12 mouse cellular contexts compared by ENCODE assay signal in the genomic region with DNA sequence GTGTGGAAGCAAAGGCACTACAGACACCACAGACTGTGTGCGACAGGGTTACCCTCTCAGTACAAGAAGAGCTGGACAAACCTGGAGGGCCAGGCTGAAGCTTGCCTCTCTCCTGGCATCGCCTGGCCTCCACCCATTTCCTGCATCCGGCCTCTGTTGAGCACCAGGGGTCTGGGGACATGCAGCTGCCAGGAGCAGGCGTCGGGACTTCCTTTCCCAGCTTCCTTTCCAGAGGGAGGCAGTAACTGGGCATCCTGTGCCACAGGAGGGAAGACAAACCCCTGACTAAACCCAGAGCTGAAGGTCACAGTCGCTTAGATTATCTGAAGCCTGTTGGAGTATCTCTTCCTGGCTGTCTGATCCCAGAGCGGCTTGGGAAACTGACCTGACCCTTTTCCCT. TPM values are rescaled to one million over a fixed set of nuclear protein-coding genes. Genes with fewer than 3 reads are reported as not detected.
A peak's percentile ranks its signal among the peaks of the same experiment; 100 is the strongest.
DNase-seq lines count a peak whose midpoint lies in the region; ATAC-seq lines count a peak whose summit lies in the region.
"Had no signal": no experiment of that assay in that cellular context is flagged by ENCODE, and none has a peak within 500 bp of the region (broad histone marks: within the 10 kb centered on the region; RNA-seq: fewer than 3 reads in every experiment).

No protein-coding gene starts in this region.

- H3K27ac ChIP-seq in heart, embryonic 13.5 days (replicated peaks), result peak overlapping the region; percentile 56
- peak overlapping the region; percentile 31 to 44; a peak in 3 of 4 replicates for H3K27ac ChIP-seq in heart, embryonic 14.5 days (replicated peaks in 1 of 2; ENCODE audit: control insufficient read depth in 1 of 2, insufficient read depth in 1 of 2, low read depth in 2 of 2, low read length in 2 of 2)
- H3K27ac ChIP-seq in kidney, embryonic 16.5 days (ENCODE audit: low read length), result peak overlapping the region; percentile 57; the same call in 1 of the 2 replicates
- H3K27ac ChIP-seq in liver, embryonic 11.5 days (ENCODE audit: low read depth, low read length), result no peak overlapping the region
- H3K27ac ChIP-seq: macrophage had no signal

- H3K9me3 ChIP-seq in heart, embryonic 13.5 days, result no peaks in the 10 kb centered on the region
- H3K9me3 ChIP-seq in heart, embryonic 14.5 days (ENCODE audit: control insufficient read depth, low read length), result no peaks in the 10 kb centered on the region
- H3K9me3 ChIP-seq in kidney, embryonic 16.5 days (ENCODE audit: low read length), result no peaks in the 10 kb centered on the region
- H3K9me3 ChIP-seq in liver, embryonic 11.5 days (ENCODE audit: control insufficient read depth, low read length), result no peaks in the 10 kb centered on the region

- H3K27me3 ChIP-seq in heart, embryonic 13.5 days (replicated peaks), result no peaks in the 10 kb centered on the region
- H3K27me3 ChIP-seq in heart, embryonic 14.5 days (ENCODE audit: control insufficient read depth, insufficient read depth, low read length), result no peaks in the 10 kb centered on the region
- H3K27me3 ChIP-seq in kidney, embryonic 16.5 days (ENCODE audit: insufficient read depth, low read length), result no peaks in the 10 kb centered on the region
- H3K27me3 ChIP-seq in liver, embryonic 11.5 days (replicated peaks; ENCODE audit: control insufficient read depth, insufficient read depth, low read length), result no peaks in the 10 kb centered on the region
- H3K27me3 ChIP-seq: CH12.LX had no signal

- no peaks in the 10 kb centered on the region for H3K36me3 ChIP-seq in heart, embryonic 13.5 days
- H3K36me3 ChIP-seq in heart, embryonic 14.5 days (ENCODE audit: control insufficient read depth, insufficient read depth, low read length), result no peaks in the 10 kb centered on the region
- H3K36me3 ChIP-seq in kidney, embryonic 16.5 days (ENCODE audit: insufficient read depth, low read length), result no peaks in the 10 kb centered on the region
- no peaks in the 10 kb centered on the region for H3K36me3 ChIP-seq in liver, embryonic 11.5 days (ENCODE audit: control insufficient read depth, insufficient read depth, low read length)

- ATAC-seq in heart, embryonic 13.5 days (ENCODE audit: extremely low read depth, insufficient number of reproducible peaks, low FRiP score, low TSS enrichment), result no peak
- no peak for ATAC-seq in heart, embryonic 14.5 days (ENCODE audit: insufficient number of reproducible peaks, insufficient read depth, low FRiP score, low read depth)
- ATAC-seq in kidney, embryonic 16.5 days (ENCODE audit: low FRiP score, low TSS enrichment), result no peak
- no peak for ATAC-seq in liver, embryonic 11.5 days (replicated peaks; ENCODE audit: low FRiP score)

- no peak overlapping the region for H3K4me2 ChIP-seq in heart, embryonic 13.5 days
- H3K4me2 ChIP-seq in heart, embryonic 14.5 days (ENCODE audit: low read length), result no peak overlapping the region
- no peak overlapping the region for H3K4me2 ChIP-seq in kidney, embryonic 16.5 days (replicated peaks; ENCODE audit: low read depth, low read length)
- no peak overlapping the region for H3K4me2 ChIP-seq in liver, embryonic 11.5 days

- H3K4me1 ChIP-seq in heart, embryonic 13.5 days, result peaks cover 26% of the 10 kb centered on the region
- H3K4me1 ChIP-seq in heart, embryonic 14.5 days (ENCODE audit: control insufficient read depth in 2 of 2, insufficient read depth in 2 of 2, low read length in 2 of 2), result peaks cover 16 to 18% of the 10 kb centered on the region in 2 experiments
- no peaks in the 10 kb centered on the region for H3K4me1 ChIP-seq in kidney, embryonic 16.5 days (ENCODE audit: insufficient read depth, low read length)
- H3K4me1 ChIP-seq in liver, embryonic 11.5 days (replicated peaks; ENCODE audit: control insufficient read depth, insufficient read depth, low read length), result peaks cover 2% of the 10 kb centered on the region; the same call in 1 of the 2 replicates

- no peak for DNase-seq in heart, adult 8-10 months (ENCODE audit: low spot score)
- DNase-seq in lung, postnatal 10 days, result peak; percentile 86
- no peak for DNase-seq in layer of hippocampus, adult 9-11 months
- no peak for DNase-seq in cerebellum, postnatal 4 days (ENCODE audit: low spot score in 2 of 2)
- no peak for DNase-seq in liver, embryonic 11.5 days (ENCODE audit: low spot score)
- DNase-seq: cerebellum, postnatal 36 days had no signal

- H3K4me3 ChIP-seq in heart, embryonic 13.5 days, result no peak overlapping the region
- H3K4me3 ChIP-seq in heart, embryonic 14.5 days (ENCODE audit: control insufficient read depth in 1 of 2, insufficient read depth in 1 of 2, low read depth in 1 of 2, low read length in 2 of 2), result no peak overlapping the region
- no peak overlapping the region for H3K4me3 ChIP-seq in kidney, embryonic 16.5 days (ENCODE audit: low read length)
- H3K4me3 ChIP-seq in liver, embryonic 11.5 days (ENCODE audit: low read depth, low read length), result no peak overlapping the region

- WGBS in heart, embryonic 13.5 days, result 54% methylated on average over 7 of the region's 7 CpGs
- 53% methylated on average over 7 of the region's 7 CpGs for whole genome bisulfite sequencing in heart, embryonic 14.5 days
- WGBS in kidney, embryonic 16.5 days, result 68% methylated on average over 7 of the region's 7 CpGs
- WGBS in liver, embryonic 11.5 days, result 53% methylated on average over 7 of the region's 7 CpGs

- no peak overlapping the region; the same call in 1 of the 2 replicates for H3K9ac ChIP-seq in heart, embryonic 13.5 days
- H3K9ac ChIP-seq in heart, embryonic 14.5 days (ENCODE audit: low read length), result no peak overlapping the region
- H3K9ac ChIP-seq in kidney, embryonic 16.5 days (replicated peaks; ENCODE audit: low read length), result no peak overlapping the region
- no peak overlapping the region for H3K9ac ChIP-seq in liver, embryonic 11.5 days (ENCODE audit: low read depth, low read length)

RNA-seq across cellular contexts. Expression of gene Olfml2a, which starts 15.8 kb away (rescaled TPM):
- polyA plus RNA-seq in heart, embryonic 13.5 days (2015; fragmentation: Nextera tagmentation; extraction: Ambion mirVana), result 5.0 and 5.1 TPM in 2 replicates
- total RNA-seq in heart, adult 8-10 months (2022), result 1 to 10 TPM; 3.2 to 3.9 (median 3.6) TPM
- polyA plus RNA-seq in heart, embryonic 14.5 days (2014; fragmentation: Nextera tagmentation; extraction: Ambion mirVana), result 5.4 and 6.0 TPM in 2 replicates
- polyA plus RNA-seq in kidney, embryonic 16.5 days (2015; fragmentation: Nextera tagmentation; extraction: Ambion mirVana), result 5.0 and 5.4 TPM in 2 replicates
- polyA plus RNA-seq in liver, embryonic 11.5 days (2014; fragmentation: Nextera tagmentation; extraction: Ambion mirVana), result 0.38 and 0.75 TPM in 2 replicates
- total RNA-seq: hematopoietic stem cell, adult 5-6 weeks had no signal
- polyA plus RNA-seq: macrophage had no signal

RNA-seq across cellular contexts. Expression of gene Nr6a1, which starts 20.1 kb away (rescaled TPM):
- 0.87 and 1.2 TPM in 2 replicates for polyA plus RNA-seq in heart, embryonic 13.5 days (2015; fragmentation: Nextera tagmentation; extraction: Ambion mirVana)
- 1 to 10 TPM; 1.2 to 2.2 (median 1.9) TPM for total RNA-seq in heart, adult 8-10 months (2022)
- 0.47 and 0.78 TPM in 2 replicates for polyA plus RNA-seq in heart, embryonic 14.5 days (2014; fragmentation: Nextera tagmentation; extraction: Ambion mirVana)
- polyA plus RNA-seq in kidney, embryonic 16.5 days (2015; fragmentation: Nextera tagmentation; extraction: Ambion mirVana), result 0.94 and 1.2 TPM in 2 replicates
- polyA plus RNA-seq in liver, embryonic 11.5 days (2014; fragmentation: Nextera tagmentation; extraction: Ambion mirVana), result 3.3 and 5.1 TPM in 2 replicates

RNA-seq across cellular contexts. Expression of gene Wdr38, which starts 49.7 kb away (rescaled TPM):
- polyA plus RNA-seq in heart, embryonic 13.5 days (2015; fragmentation: Nextera tagmentation; extraction: Ambion mirVana), result 1.1 and 1.3 TPM in 2 replicates
- under 1 TPM; 0.09 to 0.22 (median 0.13) TPM for total RNA-seq in heart, adult 8-10 months (2022)
- 0.75 and 0.96 TPM in 2 replicates for polyA plus RNA-seq in heart, embryonic 14.5 days (2014; fragmentation: Nextera tagmentation; extraction: Ambion mirVana)
- 1.2 and 1.7 TPM in 2 replicates for polyA plus RNA-seq in kidney, embryonic 16.5 days (2015; fragmentation: Nextera tagmentation; extraction: Ambion mirVana)
- polyA plus RNA-seq in liver, embryonic 11.5 days (2014; fragmentation: Nextera tagmentation; extraction: Ambion mirVana), result 1.4 TPM in 2 replicates

RNA-seq across cellular contexts. Expression of gene Arpc5l, which starts 57.6 kb away (rescaled TPM):
- 75.4 and 87.3 TPM in 2 replicates for polyA plus RNA-seq in heart, embryonic 13.5 days (2015; fragmentation: Nextera tagmentation; extraction: Ambion mirVana)
- 100 to 1,000 TPM in 3 of 4 experiments, 10 to 100 TPM in 1; 90.3 to 125 (median 106) TPM for total RNA-seq in heart, adult 8-10 months (2022)
- 82.8 and 85.4 TPM in 2 replicates for polyA plus RNA-seq in heart, embryonic 14.5 days (2014; fragmentation: Nextera tagmentation; extraction: Ambion mirVana)
- 114 and 119 TPM in 2 replicates for polyA plus RNA-seq in kidney, embryonic 16.5 days (2015; fragmentation: Nextera tagmentation; extraction: Ambion mirVana)
- 113 and 128 TPM in 2 replicates for polyA plus RNA-seq in liver, embryonic 11.5 days (2014; fragmentation: Nextera tagmentation; extraction: Ambion mirVana)

RNA-seq across cellular contexts. Expression of gene Rpl35, which starts 57.9 kb away (rescaled TPM):
- polyA plus RNA-seq in heart, embryonic 13.5 days (2015; fragmentation: Nextera tagmentation; extraction: Ambion mirVana), result 628 and 659 TPM in 2 replicates
- total RNA-seq in heart, adult 8-10 months (2022), result 100 to 1,000 TPM; 299 to 346 (median 322) TPM
- 608 and 670 TPM in 2 replicates for polyA plus RNA-seq in heart, embryonic 14.5 days (2014; fragmentation: Nextera tagmentation; extraction: Ambion mirVana)
- polyA plus RNA-seq in kidney, embryonic 16.5 days (2015; fragmentation: Nextera tagmentation; extraction: Ambion mirVana), result 768 and 780 TPM in 2 replicates
- 1,321 and 1,382 TPM in 2 replicates for polyA plus RNA-seq in liver, embryonic 11.5 days (2014; fragmentation: Nextera tagmentation; extraction: Ambion mirVana)
